Mouse (Mus musculus) embryo, embryonic 11.5 days (tissue): Measurements from ENCODE around the gene Chst15.

Experiments
- DNase-seq: peaks from one replicate; pipeline ENCODE4 v3.0.0-alpha.2; 2012; ENCODE audit warnings: low read depth, low spot score

The Chst15 gene

DNA sequence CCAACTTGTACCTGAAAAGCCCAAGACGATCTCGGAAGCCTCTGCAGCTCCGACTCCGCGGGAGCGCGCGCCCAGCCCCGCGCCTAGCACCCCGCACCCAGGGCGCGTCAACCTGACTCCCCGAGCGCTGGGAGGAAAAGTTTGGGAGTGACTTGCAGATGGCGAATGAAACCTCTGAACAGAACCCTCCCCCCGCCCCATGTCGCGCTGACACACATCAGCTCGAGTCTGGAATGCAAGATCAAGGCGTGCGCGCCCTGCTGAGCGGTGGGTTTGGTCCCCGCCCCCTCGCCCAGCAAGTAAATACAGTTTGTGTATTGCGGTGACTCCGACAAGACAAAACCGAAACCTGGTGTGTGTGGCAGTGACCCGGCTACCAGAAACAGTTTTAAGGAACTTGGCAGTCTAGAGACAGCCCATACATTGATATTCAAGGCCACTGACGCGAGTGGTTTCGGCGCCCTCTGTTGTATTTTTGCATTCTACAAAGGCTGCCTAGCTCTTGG is at the start of gene Chst15:
Gene Chst15 (minus strand): TSS at position 193 of the 506 bp plus-strand sequence.
- peak; percentile 63 for DNase-seq

DNA sequence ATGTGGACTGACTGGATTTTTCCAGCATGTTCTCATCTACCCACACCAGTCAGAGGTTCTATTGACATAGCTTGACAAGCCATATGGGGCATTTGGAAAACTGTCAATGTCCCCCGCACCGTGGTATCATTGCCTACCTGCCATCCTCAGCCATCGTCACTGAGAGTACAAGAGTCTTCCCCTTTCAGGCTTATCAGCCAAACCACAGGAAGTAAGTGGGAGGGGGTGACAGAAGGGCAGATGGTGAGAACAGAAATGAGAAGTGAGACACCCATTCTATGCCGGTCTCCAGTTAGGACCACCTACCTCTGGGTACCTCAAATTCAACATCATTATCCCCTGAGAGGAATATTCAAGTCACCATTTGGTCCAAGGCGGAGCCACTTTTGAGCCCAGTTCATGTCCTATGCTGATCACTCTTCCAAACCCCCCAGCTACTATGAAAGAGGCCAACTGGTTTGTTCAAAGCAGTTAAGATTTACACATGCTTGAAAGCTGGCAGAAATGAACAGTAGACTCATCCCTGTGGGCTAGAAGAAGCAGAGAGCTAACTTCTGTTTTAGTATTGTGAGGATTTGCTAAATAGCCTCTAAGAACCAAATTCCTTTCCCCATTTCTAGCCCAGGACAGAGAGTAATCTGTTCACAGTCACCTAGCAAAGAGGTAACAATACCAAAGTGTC is 48.8 kb upstream of the Chst15 start:
- DNase-seq = no peak

DNA sequence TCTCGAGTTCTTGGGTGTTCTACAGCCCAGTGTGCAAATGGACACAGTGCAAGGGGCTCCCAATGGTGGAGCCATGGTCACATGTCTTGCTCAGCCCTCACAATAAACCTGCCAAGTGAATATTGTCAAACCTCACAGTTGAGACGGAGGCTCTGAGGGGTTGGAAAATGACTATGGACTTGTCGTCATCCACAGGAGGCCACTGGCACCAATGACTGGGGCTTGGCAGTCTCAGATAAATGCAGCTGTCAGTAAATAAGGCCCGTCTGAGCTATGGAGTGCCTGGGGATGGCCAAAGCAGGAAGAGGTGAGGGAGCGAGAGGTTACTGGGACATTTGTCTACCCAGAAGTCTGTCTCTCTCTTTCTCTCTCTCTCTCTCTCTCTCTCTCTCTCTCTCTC is 48.1 kb upstream of the Chst15 start:
- no peak for DNase-seq

DNA sequence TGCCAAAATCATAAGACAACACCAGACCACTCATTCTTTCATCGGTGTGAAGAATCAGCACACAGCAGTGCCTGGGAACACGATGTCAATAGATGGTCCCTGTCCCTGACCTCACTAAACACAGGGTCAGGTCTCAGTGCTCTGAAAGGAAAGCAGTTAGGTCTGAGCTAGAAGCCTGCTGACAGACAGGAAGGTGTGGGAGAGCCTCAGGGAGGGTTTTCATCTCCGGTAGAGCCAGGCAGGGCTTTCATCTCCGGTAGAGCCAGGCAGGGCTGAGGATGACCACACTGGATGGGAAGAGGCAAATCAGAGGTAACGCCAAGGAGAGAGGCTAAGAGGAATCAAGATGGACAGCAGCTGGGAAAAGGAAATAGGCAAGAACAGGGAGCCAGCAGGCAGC is 47.5 kb upstream of the Chst15 start:
- DNase-seq = no peak

DNA sequence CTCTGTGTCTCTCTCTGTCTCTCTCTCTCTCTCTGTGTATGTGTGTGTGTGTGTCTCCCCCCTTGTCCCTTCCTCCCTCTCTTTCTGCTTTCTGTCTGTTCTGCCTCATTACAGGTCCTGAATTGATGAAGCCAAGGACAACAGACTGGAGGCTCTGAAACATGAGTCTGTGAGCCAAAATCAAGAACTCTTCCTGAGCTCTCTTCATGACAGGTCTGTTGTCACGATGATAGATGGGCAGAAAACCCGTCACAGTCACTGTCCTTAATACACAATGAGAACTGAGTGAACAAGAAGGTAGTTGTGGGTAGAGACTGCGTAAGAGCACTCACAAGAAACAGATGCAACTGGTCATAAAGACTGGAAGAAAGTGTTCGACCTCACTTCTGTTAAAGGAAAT is 43.3 kb upstream of the Chst15 start:
- DNase-seq = no peak

DNA sequence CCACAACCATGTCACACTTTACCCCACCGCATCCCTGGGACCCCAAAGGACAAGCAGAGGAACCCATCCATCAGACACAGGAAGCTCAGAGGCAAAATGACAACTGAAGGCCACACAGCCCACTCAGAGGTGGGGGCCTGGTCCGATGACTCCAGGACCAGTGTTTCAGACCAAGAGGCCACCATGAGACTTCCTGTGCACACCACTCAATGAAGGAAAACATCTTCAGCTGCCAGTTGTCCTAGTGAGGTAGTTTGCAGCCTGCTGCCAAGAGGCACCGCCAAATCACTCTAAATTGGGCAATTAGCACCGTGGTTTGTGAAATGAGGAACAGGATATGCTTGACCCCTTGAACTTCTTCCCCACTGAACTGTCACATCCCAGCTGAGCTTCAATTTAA is 41.7 kb upstream of the Chst15 start:
- no peak for DNase-seq

DNA sequence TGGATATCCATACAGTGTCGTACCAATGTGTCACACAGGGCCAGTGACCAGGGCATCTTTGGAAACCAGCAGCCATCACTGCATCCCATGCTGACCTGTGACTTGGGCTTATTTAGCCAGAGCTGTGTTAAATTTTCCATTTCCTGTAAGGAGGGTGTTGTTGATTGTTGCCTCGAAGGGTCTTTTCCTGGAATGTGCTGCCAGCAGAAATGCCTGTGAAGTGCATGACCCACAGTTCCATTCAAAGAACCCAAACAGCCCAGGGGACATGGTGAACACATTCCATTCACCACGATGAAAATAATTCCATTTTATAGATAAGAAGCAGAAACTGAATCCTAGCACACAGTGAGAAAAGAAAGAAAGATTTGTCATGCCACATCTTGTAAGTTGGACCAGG is 41.2 kb upstream of the Chst15 start:
- DNase-seq = no peak

DNA sequence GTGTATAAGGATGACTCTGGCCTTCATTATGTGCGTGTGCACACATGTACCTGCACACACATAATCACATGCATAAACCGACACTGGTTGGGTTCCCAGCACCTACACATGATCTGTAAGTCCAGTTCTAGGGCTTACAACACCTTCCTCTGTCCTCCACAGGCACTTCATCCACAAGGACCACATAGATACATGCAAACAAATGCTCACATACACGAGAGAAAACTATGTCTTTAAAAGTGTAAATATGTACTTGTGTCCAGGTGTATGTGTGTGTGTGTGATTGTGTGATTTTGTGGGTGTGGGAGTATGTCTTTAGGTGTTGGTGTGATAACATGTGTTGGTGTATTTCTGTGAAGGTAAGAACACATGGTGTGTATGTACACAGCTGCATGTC is 40.8 kb upstream of the Chst15 start:
- DNase-seq = no peak

DNA sequence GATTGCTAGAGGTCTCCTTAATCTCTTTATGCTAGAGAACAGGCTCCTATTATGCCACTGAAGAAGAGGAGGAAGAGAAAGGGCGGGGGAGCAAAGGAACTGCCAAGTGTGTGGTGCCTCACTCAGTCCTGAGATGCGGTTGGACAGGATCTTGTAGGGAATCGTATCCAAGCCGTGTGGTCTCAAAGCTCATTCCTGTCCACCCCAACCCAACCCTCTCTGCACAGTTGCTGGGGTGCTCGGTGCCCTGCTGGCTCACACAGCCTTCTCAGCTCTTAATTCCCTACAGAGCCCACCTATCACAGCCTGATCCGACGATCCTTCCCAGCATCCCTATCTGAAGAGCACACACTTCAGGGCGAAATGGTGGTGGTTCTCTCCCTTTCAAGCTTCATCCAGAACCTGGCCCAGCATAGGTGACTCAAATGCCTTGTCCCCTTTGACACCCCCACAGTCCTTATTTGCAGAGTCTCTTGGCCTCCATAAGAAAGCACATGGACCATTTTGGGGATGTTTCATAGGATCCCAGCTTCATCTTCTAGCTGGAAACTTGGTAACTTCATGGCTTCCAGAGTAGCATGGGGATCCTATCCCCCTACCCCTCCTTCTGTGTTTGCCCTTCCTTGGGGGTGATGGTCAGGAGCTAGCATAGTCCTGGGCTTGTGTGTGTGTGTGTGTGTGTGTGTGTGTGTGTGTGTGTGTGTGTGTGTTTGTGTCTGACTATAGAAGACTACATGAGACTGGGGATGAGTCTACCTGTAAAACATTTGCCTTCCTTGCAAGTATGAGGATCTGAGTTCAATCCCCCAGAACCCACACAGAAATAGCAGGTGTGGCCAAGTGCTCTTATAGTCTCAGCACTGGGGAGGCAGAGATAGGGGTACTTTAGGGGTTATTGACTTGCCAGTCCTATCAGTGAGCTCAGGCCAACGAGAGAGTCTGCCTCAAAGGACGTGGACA is 40.1 kb upstream of the Chst15 start:
- no peak for DNase-seq

DNA sequence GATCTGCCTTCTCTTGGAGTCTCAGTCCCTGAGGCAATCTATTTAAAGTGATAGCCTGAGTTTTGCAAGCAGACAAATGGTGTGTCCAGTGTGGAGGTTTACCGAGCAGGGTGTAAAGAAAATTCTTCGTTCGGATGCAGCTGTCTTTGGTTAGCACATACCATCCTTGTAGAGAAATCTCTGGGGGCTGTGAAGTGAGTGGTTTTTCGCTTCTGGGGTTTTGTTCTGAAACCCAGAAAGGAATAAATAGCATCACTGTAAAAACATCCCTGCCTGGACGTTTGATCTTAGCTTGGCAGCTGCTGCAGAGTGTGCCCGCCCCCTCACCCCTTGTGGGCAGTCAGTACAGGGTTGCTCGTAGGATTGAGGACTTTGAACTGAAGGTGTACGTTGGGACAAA is 39.2 kb upstream of the Chst15 start:
- DNase-seq = no peak

DNA sequence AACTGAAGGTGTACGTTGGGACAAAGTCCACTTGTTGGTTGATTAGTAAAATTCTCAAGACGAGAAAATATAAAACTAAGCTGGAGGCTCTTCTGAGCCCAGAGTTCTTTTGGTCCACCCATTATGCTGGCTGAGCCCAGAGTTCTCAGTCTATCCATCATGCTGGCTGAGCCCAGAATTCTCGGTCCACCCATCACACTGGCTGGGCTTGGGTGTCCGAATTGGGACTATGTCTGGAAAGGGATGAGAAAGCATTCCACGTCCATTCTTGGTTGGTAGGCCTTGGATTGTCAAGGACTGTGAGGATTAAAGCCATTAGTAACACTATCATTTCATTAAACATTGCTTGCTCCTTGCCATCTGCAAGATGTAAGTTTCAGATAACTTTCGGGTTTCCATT is 38.7 kb upstream of the Chst15 start:
- DNase-seq = no peak

DNA sequence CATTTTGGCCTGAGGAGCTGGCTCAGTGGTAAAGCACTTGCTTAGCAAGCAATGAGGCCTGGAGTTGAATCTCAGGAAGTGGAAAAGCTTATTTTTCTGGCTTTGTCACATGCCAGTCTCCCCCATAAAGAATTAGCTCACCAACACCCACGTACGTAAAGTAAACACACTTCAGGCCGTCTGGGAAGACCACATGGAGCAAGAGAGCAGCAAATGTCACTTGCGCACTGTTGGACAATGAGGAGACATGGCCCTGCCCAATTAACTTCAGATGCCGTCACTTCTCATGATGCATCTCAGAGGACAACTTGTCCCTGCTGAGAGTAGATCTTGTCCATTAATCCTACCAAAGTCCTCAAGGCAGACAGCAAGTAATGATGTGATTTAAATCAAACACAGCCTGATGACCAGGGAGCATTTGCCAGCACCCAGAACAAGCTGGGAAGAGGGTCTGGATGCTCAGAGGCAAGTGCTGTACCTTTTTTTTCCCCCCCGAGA is 32.1 kb upstream of the Chst15 start:
- DNase-seq = no peak

DNA sequence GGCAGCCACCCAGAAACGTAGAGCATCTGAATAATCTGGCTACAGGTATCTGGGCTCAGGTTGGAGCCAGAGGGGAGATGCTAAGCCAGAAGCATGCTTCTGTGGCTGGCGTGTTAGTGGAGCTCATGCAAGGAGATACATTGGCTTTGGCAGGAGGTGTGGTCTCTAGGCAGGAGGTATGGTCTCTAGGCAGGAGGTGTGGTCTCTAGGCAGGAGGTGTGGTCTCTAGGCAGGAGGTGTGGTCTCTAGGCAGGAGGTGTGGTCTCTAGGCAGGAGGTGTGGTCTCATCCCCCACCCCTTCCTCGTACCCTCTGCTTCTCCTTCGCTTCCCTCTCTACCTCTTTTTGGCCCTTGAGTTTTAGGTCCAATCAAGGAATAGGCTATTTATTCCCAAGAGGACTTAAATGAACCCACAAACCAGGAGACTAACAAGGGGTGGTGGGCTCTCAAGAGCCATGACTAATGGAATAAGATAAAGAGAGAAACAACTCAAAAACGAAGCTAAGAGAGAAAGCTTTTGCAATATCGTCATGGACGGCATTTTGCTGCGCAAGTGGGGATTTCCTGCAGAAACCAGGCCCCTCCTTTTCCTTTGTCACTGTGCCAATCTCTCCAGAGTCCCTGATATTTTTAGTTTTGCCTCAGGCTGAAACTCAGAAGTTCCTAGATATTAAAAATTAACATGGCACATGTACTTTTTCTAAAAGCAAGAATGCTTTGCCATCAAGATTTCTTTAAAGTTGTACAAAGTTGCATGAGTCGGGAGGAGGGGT is 30.4 kb upstream of the Chst15 start:
- no peak for DNase-seq

DNA sequence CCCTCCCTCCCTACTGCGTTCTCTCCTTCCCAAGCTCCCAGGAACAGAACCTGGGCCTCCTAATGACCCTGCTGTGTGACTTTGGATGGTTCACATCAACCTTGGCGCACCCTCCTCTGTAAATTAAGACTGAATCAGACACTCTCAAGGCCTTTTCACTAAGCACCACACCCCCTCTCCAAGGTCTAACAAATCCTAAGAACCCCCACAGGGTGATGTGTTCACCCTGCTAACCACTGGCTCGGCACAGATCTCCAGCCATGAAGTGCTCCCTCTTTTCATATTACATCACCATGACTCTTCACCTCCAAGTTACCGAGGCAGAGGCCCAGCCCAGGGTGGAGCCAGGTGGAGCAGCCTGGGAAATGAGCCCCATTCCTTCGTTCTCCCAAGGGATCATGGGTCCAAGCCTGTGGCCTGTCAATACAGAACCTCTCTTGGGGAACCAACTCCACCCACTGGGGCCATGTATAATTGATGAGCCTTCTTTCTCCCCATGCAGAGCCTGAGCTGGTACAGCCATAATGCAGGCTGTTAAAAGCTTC is 28.6 kb upstream of the Chst15 start:
- no peak for DNase-seq

DNA sequence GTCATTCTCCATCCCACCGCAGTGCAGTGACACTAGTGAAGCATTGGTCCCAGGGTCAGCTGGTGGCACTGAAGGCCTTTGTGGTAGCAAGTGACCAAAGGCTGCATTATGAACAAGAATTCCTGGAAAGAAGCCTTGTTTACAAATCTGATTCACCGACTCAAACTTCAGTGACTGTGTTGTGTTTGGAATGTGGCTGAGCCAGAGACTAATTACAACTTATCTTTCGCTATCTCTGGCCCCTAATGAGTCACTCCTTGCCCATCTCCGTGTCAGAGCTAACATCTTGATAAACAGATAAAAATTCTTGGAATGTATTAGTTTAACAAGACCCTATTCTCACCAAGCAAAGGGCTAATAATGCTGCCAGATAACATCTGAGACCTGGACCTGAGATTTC is 27.6 kb upstream of the Chst15 start:
- no peak for DNase-seq

DNA sequence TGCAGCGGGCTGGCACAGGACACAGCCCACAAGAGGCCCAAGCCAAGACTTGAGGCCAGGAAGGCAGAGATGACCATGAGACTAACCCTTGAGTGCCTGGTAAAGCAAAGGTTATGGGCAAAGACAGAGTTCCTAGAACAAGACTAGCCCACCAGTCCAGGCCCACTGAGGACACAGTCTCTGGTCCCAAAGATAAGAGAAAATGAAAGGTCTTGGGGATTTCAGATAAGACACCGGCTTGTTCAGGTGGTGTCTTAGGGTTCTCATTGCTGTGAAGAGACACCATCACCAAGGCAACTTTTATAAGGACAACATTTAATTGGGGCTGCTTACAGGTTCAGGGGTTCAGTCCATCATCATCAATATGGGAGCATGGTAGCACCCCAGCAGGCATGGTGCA is 26.9 kb upstream of the Chst15 start:
- DNase-seq = no peak

DNA sequence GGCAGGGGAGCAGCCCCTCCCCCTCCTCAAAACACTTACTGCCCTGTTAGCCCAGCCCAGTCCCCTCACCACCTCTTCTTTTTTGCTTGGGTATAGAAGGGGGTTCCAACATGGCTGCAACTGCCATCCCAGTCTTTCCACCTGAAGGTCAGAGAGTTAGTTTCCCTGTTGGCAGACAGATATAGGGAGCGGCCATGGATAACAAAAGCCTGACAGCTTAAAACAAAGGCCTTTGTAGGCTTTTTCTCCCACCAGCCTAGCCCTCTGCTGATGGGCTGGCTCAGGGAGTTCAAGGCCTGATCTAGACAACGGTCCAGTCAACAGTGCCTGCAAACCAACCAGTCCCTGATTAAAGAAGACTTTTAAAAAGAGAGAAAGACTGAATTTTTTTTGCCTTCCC is 26.1 kb upstream of the Chst15 start:
- no peak for DNase-seq

DNA sequence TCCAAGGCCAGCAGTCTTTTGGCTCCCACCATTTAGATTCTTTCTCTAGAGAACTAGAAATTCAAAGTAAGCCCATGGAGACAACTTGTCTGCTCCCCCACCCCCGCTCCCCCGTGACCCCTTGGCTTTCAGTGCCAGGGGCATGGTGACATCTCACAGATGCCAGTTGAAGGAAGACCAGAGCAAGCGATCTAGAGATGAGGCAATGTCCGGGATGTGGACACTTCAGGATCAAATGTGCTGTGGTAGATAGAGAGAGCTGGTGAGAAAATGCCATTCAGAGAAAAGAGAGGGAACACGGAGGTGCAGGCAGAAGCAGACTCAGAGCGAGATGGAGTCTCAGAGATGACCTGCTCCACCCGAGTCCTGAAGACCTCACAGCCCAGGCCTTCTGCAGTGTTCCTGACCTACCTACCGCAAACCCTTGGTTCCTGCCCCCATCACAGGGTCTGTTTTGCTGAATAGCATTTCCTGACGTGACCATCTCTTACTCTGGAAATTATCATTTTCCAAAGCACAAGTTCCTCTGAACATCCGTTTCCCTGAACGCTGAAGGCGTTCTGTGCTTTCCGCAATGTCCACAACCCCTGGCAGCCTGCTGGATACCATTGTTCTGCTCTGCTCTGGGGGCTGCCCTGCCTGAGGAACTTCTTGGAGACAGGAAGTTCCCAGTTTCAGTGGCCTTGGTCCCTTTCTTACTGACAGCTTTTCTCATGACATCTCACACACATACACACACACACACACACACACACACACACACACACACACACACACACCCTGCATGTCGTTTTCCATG is 22.2 kb upstream of the Chst15 start:
- DNase-seq = no peak

DNA sequence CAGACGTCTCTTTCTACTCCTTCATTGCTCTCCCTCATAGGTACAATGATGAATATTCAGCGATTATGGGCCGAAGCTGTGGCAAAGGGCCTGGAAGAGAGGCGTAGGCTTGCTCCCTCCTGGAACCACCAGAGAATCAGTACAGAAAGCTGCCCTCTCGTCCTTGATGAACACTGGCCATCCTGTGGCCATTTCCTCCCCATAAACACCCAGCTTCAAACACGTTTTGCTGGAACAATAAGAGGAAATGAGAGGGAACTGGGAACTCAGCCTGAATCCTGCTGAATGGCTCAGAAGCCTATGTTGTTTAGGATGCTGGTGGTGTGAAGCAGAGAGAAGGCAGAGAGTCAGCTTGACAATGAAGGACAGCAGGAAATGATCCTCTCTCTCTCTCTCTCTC is 21.3 kb upstream of the Chst15 start:
- no peak for DNase-seq

DNA sequence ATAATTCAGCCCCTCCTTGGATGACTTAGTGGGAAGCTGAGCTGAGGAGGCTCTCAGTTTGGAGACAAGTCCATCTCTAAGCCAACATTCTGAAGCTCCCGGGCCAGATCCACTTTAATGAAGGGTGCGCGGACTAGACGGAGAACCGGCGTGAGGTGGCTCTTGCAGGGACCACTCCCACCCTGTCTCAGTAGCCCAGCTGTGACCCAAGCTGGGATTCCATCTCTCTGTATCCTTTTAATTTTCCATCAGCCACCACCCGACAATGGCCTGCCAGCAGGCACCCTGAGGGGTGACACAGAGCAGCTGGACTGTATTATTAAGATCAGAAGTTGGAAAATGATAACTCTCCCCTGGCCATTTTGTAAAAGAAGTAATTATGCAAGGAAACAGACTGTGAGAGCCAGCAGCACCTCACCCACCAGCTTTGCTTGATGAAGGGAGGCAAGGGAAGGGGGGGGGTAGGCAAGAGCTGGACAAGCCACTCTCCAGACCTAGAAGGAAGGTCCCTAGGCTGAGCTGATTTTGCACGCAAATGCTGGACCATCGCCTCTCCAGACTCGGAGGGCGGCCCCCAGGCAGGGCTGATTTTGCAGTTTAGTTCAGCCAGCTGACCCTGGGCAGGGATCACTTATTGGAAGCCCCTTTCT is 20.4 kb upstream of the Chst15 start:
- no peak for DNase-seq
